Mouse (Mus musculus) lung, adult 18-20 months (tissue): ENCODE results near the gene Cped1.

ENCODE experiments used
- DNase-seq, 2 experiments: peaks; one replicate each; pipeline ENCODE4 v3.0.0; 2022; ENCODE audit warnings: mixed read lengths in 2 of 2

Gene Cped1

DNA sequence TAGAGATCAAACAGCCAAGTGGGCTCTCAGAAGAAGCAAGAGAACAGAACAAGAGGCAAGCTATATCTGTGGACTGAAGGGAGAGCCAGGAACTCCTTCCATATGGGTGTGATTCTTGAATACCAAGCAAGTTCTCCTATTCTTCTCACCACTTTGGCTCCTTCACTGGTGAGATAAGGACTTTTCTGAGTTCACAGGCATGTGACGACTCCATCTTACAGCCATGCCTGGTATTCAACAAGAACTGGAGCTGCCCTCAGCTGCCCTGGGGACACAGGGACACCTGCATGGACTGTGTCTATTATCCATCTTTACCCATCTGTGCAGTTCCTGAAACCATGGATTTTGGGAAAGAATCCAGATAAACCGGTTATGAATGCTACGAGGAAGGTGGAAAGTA lies 15.2 kb downstream of the Cped1 start:
- no peak for DNase-seq

DNA sequence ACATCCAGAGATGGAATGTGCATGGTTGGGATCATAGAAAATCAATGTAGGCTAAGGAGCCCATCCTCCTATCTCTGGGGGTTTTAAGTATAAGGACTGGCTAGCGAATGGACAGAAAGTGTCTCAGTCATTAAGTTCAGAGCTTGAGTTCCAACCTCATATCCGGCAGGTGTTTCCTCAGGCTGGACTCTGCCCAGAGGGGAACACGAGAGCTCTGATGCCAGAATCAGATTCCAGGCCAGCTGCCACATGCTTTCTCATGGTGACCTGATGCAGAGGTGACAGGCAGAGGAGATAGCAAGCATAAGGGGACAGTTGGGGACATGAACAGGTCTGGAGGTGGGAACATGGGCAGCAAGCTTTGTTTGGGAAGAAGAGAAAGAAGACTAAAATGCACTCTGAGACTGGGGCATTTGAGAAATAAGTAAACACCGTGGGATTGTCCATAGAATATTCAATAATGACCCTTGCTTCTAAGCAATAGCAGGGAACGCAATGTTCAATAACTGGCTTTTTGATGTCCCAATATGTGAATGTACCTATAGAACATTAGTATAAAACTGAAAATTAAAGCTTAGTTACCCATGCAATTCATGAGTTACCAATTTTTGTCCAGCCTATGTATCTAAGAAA lies 15.7 kb downstream of the Cped1 start:
- no peak for DNase-seq

- DNase-seq = no peak
Observed at GRCm38 (mm10) chr6:22002521-22003199, 16.9 kb downstream of the Cped1 start.

DNA sequence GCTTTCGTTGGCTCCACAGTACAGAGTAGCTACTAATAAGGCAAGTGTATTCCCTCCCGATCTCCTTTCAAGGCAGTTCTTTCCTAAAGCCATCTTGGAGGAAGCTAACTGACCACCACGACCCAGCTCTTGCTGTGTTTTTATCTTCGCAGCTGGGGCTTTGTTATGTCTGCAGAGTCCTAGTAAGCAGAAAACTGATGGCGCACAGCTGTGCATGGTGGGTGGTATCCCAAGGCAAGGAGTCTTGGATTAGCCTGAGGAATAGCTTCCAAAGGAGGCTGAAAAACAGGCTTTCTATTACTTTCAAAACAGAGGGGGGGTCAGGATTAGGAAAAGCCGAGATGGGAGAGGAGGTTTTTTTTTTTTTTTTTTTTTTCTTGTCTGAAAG lies 17.5 kb downstream of the Cped1 start:
- DNase-seq = peak in 1 of 2 experiments; percentile 38

DNA sequence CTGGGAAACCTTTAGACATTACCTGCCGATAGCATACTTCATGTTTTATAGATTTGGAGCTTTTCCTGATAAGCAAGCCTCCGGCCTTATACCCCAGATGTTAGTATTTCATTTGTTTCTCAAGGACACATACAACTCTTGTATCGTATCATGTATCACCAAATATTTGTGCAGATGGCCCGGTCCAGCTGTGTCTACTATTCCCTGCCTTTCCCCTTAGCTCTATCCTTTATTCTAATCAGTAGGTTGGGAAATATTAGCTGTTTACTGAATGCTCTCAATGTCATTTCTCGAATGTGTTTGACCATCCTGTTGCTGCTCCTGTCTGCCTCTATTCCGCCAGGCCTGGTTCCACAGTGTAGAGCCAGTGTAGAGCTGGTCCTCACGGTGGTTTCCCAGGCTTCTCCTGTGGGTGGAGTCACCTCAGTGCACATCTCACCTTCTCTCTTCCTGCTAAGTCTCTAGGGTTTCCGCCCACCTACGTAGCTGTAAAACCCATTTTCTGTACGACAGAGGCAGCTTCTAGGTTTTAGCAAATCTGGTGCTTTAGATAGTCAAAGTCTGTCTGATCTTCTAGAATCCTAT lies 18.3 kb downstream of the Cped1 start:
- DNase-seq = no peak

DNA sequence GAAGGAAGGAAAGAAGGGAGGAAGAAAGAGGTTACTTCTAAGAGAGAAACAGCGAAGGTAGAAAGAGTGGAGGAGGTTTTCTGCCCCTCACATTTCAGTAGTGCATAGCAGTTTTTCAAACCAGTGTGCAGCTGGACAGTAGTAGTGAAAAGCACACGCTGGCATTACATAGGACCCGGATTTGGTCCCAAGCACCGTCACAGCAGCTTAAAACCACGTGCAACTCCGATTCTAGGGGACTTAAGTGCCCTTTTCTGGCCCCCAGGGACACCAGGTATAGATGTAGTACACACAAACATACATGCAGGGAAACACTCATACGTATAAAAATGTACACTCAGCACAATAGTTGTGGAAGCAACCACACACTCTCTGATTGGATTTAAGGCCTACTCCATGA lies 22.6 kb downstream of the Cped1 start:
- DNase-seq = no peak

DNA sequence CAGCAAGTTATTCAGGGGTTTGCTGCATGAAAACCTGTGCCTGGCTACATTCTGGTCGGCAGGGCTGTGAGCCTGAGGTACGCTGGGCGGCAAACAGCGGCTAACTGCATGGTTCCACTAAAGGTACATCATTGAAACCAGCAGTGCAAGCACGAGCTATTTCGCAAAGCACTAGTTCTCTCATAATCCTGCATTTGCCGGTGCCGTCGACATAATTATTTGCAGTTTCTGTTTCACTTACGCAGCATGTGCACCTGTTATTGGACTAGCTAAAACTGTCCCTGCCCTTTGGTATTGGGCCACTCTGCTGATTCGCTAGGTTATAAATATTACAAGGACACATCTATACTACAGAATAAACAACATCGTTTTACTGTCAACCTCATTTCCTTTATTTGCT lies 24.5 kb downstream of the Cped1 start:
- DNase-seq = no peak

GRCm38 (mm10) chr6:22010761-22011281 lies 25.1 kb downstream of the Cped1 start:
- no peak for DNase-seq

DNA sequence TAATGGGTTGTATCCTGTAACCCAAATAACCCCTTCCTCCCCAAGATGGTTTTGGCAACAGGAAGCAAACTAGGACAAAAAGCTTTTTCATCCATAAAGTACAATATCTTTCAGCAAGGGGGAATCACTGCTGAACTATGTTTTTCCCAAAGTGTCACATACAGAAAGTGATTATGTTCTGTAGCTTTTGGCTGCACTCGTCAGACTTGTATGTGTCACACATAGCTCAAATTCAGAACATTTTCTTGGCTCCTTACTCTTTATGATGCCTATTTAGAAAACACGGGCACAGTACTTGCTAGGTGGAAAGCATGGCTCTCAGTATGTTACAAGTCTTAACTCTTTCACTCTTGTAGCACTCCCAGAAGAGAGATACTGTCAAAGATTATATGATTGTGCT lies 25.8 kb downstream of the Cped1 start:
- DNase-seq = no peak

GRCm38 (mm10) chr6:22012099-22012498 lies 26.4 kb downstream of the Cped1 start:
- DNase-seq = no peak

GRCm38 (mm10) chr6:22012501-22012900 lies 26.8 kb downstream of the Cped1 start:
- DNase-seq = no peak

- no peak for DNase-seq
Observed at GRCm38 (mm10) chr6:22013394-22013793, 27.7 kb downstream of the Cped1 start.

DNA sequence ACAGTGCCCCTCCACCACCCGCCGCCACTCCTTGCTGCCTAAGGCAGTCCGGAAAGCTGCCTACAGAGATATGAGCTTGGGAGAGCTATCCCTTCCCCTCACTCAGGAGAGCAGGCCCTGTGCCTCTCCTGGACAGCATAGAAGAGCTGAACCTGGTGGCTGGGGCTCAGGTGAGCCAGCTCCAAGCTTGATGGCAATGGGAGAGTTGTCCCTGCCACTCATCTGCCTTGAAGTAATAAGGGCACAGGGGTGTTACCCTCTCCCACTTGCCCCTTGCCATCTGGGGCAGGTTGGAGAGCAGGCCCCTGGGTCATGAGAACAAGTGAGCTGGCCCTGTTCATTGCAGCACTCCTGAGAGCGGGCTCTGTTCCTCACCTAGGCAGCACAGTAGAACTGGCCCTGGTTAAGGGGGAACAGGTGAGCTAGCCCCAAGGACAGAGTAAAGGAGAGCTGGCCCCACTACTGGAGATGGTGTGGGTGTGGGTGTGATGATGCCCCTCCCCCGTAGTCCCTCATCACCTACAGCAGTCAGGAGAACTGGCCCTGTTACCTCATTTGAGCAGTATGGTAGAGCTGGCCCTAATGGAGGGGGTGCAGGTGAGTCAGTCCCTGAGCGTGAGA lies 28.7 kb downstream of the Cped1 start:
- no peak for DNase-seq

DNA sequence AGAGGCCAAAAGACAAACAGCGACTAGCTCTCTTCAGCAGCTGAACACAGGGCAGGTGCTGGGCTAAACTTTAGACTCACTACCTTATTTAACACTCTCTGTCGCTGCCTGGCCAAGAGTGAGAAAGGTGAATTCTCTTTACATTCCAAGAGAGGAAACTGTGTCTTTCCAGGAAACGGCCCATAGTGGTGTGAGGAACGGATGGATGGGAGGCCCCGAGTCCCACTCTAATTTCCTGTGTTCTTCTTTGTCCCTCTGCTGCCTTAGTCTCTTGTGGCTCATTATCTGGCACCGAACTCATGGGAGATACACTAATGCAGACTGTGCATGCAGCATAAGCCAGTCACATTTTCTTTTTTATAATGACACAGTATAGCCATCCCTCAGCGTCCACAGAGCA lies 31.9 kb downstream of the Cped1 start:
- DNase-seq = no peak

DNA sequence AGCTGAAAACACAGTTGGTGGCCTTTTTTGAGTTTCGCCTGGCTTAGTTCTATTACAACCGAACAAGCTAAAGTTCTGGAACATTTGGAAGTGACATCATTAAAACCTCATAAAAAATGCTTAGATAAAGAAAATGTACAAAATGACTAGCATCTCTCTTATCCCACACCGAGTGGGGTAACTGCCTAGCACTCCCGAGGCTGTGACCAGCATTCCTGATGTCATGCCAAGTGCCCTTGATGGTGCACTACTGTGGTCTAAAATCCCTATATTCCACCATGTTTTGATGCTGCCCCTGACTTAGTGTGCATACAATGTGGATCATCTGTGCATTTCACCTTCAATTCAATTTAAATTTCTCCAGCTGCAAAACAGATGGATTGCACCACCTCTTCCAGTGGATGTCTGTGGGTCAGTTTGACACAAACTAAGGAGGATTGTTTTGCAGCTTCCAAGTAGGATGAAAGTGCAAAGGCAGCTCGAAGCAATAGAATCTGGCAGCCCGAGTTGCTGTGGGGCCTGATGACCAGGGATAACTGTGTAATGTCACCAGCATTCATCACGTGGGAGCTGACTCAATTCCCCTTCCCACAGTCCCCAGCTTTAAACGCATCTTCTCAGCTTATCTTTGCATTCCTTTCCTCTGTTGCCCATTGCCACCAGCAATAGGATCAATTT lies 33.2 kb downstream of the Cped1 start:
- DNase-seq = no peak

DNA sequence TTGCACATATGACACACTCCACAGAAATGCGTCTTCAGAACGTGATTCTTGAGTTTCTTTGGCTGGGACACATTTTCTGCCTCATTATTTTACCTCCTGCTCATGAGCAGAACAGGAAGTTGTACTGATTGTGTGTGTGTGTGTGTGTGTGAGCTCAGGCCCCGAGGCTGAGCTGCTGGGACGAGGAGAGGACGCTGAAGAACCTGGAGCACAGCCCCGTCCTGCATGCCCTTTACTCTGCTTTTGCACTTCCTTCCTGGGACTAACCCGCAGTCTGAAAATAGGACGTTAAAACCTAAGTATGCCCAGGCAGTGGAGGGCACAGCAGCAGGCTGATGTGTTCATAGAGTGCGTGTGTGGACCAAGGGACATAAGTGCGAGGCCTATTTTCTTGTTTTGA lies 33.9 kb downstream of the Cped1 start:
- peak in 1 of 2 experiments; percentile 12 for DNase-seq

DNA sequence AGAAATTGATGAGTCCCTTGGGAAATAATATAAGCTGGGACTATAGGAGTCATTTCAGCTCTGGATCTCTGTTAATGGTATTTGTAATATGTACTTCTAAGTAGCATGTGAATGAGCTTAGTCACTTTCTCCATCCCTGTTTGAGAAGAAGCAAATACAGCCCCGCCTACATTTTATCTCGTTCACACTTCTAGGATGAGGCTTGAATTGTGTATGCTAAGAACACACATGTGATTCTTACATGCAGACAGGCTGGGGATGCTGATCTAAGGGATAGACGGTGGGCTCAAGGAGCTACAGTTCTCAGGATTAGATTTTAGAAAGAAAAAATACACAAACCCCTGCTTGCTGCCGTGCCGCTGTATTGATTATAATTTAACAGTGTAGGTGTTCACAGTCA lies 35.0 kb downstream of the Cped1 start:
- no peak for DNase-seq

DNA sequence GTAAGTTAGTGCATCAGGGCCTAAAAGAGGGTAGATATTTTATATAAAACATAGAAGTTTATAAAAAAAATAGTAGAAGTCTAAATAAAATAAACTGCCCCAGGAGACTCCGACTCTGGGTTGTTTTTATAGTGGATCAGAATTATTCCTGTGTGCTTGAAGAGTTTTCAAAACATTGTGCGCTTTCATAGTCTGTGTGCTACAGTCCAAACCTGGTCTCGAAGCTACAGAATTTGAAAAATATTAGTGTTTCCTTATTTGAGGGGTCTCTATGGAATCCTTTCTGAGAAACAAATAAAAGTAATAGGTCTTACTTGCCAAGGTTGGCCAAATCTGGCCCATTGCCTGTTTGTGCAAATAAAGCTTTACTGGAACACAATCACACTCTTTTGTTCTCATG lies 35.6 kb downstream of the Cped1 start:
- no peak for DNase-seq

DNA sequence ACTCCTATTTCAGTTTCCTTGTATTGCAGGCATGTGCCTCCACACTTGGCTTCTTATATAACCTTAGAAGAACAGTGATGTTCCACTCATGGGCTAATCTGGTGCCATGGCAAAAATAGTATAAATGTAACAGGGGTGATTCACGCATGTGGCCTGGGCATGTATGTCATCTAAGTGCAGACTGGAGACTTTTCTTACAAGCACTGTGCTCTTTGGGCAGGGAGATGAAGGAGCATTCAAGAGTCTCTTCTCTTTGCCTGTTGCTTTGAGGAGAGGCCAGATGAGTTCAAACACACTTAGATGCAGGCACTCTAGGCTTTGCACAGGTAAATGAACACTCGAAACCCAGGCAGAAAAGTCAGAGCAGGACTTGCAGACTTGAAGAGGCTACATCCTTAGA lies 38.5 kb downstream of the Cped1 start:
- no peak for DNase-seq

DNA sequence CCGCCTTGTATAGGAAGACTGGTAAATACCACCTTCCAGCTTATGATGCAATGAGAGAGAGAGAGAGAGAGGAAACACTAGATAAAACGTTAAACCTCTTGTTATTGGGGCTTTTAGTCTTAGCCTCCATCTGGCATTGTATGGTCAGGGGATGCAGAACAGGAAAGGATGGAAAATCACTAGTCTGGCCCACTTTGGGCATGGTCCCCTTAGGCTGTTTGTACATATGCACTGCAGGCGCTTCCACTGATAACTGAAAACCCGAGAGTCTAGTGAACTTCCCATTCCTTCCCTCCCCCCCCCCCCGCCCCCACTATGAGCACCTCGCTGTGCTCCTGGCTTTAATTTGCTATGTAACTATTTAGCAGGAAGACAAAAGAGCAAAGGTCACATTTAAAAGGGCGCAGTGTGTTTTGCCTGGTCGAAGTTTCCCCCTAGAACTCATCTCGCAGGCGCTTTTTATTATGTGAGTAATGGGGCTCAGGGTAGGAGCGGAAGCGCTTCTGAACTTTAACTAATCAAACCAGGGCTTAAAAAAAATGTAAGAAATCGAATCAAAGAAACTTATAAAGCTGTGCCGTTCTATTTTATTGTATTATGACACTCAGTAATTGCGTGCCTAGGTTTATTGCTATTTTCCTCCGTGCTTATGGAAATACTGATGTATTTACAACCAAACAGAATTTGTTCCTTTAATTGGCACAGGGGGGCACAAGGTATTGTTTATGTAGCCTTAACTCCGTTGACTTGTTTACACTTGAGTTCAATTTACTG lies 40.1 kb downstream of the Cped1 start:
- no peak for DNase-seq

- DNase-seq = no peak
Observed at GRCm38 (mm10) chr6:22026358-22026673, 40.6 kb downstream of the Cped1 start.

- no peak for DNase-seq
Observed at GRCm38 (mm10) chr6:22026761-22027594, 41.3 kb downstream of the Cped1 start.
